Mouse (Mus musculus): ENCODE data around the gene Gnpat. TPM values are rescaled to one million over a fixed set of nuclear protein-coding genes. Genes with fewer than 3 reads are reported as not detected.

The Gnpat gene
- polyA plus RNA-seq, 1 experiment from 2014 or later = 74.1 TPM

DNA sequence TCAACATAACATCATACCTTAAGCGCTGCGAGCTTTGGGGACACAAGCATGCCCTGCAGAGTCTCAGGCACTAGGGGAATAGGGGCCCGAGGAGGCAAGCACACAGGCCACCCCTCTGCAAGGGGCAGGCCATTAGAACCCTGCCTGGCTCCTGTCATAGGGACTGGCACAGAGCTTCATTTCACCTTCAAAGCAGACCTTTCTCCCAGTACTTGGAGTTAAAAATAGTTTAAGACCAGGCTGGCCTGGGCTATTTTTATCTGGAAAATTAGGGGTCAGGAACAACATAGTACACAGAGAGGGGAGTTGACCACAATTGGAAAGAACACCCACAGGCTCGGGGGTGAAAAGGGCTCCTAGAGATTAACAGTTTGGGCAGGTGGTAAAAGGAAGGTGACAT is 74.5 kb downstream of the Gnpat start:
- WGBS = 93% methylated on average over 4 of the region's 4 CpGs
- no peak overlapping the region for H3K4me3 ChIP-seq (ENCODE audit: low read depth, low read length)

More for the DNA sequence above, 74.5 kb downstream of the Gnpat start:
- Histone ChIP-seq H3K9ac (ENCODE audit: low read depth, low read length) (no peak overlapping the region), H3K4me2 (ENCODE audit: low read length) (no peak overlapping the region), H3K27me3 (ENCODE audit: control insufficient read depth, insufficient read depth, low read depth, low read length) (no peaks in the 10 kb centered on the region), H3K36me3 (ENCODE audit: control insufficient read depth, insufficient read depth, low read length) (peaks cover 4% of the 10 kb centered on the region; the same call in 1 of the 2 replicates), H3K4me1 (ENCODE audit: control insufficient read depth, insufficient read depth, low read length) (no peaks in the 10 kb centered on the region), H3K9me3 (replicated peaks; ENCODE audit: control insufficient read depth, low read length, poor library complexity, severe bottlenecking) (no peaks in the 10 kb centered on the region), H3K27ac (ENCODE audit: low read length) (no peak overlapping the region)
- ATAC-seq = no peak

Other genes with a start within 250 kb of the Gnpat start
- gene 2310022B05Rik, start 199.7 kb upstream of the Gnpat start, polyA plus RNA-seq (2015; fragmentation: Nextera tagmentation; extraction: Ambion mirVana) = 20.0 and 24.2 TPM in 2 replicates
- 64.6 and 66.2 TPM in 2 replicates for gene Ttc13, start 141.1 kb upstream of the Gnpat start, polyA plus RNA-seq (2015; fragmentation: Nextera tagmentation; extraction: Ambion mirVana)
- 34.8 and 36.0 TPM in 2 replicates for gene Arv1, start 140.9 kb upstream of the Gnpat start, polyA plus RNA-seq (2015; fragmentation: Nextera tagmentation; extraction: Ambion mirVana)
- 0.26 and 0.40 TPM in 2 replicates for gene Fam89a, start 111.2 kb upstream of the Gnpat start, polyA plus RNA-seq (2015; fragmentation: Nextera tagmentation; extraction: Ambion mirVana)
- 28.0 and 29.5 TPM in 2 replicates for gene Trim67, start 69.9 kb upstream of the Gnpat start, polyA plus RNA-seq (2015; fragmentation: Nextera tagmentation; extraction: Ambion mirVana)
- gene 2810004N23Rik, start 87 bp downstream of the Gnpat start, polyA plus RNA-seq (2015; fragmentation: Nextera tagmentation; extraction: Ambion mirVana) = 25.5 and 27.3 TPM in 2 replicates
- 14.1 and 15.3 TPM in 2 replicates for gene Exoc8, start 34.7 kb downstream of the Gnpat start, polyA plus RNA-seq (2015; fragmentation: Nextera tagmentation; extraction: Ambion mirVana)
- gene Sprtn, start 34.9 kb downstream of the Gnpat start, polyA plus RNA-seq (2015; fragmentation: Nextera tagmentation; extraction: Ambion mirVana) = 9.0 and 9.4 TPM in 2 replicates
- 15.6 and 17.8 TPM in 2 replicates for gene Egln1, start 86.3 kb downstream of the Gnpat start, polyA plus RNA-seq (2015; fragmentation: Nextera tagmentation; extraction: Ambion mirVana)
- 238 and 243 TPM in 2 replicates for gene Tsnax, start 150.0 kb downstream of the Gnpat start, polyA plus RNA-seq (2015; fragmentation: Nextera tagmentation; extraction: Ambion mirVana)
- gene Disc1, start 191.2 kb downstream of the Gnpat start, polyA plus RNA-seq (2015; fragmentation: Nextera tagmentation; extraction: Ambion mirVana) = 1.2 and 1.5 TPM in 2 replicates

Data from midbrain, embryonic 16.5 days (tissue).